Mouse (Mus musculus) embryonic fibroblast, embryonic 13.5 days (primary cell): ENCODE measurements around the gene Ccpg1. TPM values are rescaled to one million over a fixed set of nuclear protein-coding genes. Genes with fewer than 3 reads are reported as not detected.

Experiments used
- H3K27ac ChIP-seq: 2 replicates; pipeline ENCODE4 v1.5.1; 2012; ENCODE audit warnings: low read length, control low read depth, inconsistent platforms; ENCODE audit not compliant: insufficient read depth
- H3K4me1 ChIP-seq: 2 replicates; pipeline ENCODE4 v1.6.1; 2011; ENCODE audit warnings: low read length; ENCODE audit not compliant: control insufficient read depth, insufficient read depth
- H3K4me3 ChIP-seq: 2 replicates; pipeline ENCODE4 v1.5.1; 2011; ENCODE audit warnings: mild to moderate bottlenecking, control low read depth, low read length; ENCODE audit not compliant: insufficient read depth
- CTCF ChIP-seq: IDR thresholded peaks from 2 replicates; pipeline ENCODE4 v1.5.1; 2011; ENCODE audit warnings: mild to moderate bottlenecking, control low read depth, low read length, moderate library complexity, borderline replicate concordance; ENCODE audit not compliant: insufficient read depth
- POLR2A ChIP-seq: IDR thresholded peaks from 2 replicates; pipeline ENCODE4 v1.6.1; 2011; ENCODE audit warnings: low read depth, mild to moderate bottlenecking, control low read depth, low read length, moderate library complexity
- polyA plus RNA-seq: library from polyadenylated mRNA; stranded (reverse); fragments of >200 nt; gene quantifications from 2 replicates; pipeline ENCODE4 v1.2.4, GENCODE M21; 2011; ENCODE audit warnings: low read depth; ENCODE audit not compliant: missing spikeins, insufficient read length

Gene Ccpg1
- 28.1 and 30.7 TPM in 2 replicates for polyA plus RNA-seq

DNA sequence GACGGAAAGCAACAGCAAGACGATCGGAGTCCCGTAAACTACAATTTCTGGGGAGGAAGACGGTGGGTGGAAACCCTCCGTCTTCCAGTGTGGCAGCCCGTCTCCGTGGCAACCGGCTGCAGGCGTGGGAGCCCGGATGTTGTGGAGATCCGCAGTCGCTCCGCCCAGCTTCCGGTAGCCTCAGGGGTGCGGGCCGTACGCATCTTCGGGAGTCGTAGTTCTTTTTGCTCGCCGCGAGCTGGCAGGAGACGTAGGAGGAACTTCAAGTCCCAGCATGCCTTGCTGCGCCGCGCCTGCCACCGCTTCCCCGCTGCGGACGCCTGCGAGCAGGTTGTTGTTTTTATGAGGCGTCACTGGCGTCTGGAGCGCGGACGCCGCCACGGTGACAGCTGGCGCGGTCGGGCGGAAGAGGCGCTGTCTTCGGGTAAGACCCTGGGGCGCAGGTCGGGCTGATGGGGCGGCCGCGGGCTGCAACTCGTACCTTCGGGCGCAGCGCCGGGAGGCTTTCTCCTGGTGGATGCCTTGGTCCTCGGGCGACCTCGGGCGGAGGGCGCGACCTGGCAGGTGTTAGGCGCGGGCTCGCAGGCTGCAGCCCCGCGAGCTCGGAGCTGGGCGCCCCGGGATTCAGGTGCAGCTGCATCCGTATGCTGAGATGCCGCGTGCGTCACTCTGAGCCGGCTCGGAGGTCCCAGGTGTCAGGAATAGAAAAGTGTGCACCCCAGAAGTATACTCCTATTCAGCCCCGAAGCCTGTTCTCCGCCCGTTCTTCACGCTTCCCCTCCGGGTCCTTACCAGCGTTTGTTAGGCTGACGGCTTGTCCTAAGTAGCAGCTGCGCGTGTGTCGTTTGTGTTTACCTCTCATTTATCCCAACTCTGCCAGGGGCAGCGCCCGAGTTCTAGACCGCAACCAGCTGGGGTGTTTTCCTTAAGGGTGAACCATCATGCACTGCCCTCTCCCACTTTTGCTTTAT, at the start of gene Ccpg1, which contains the start of gene Ccpg1os:
TSS of gene Ccpg1 (plus strand) at position 180 of the 971 bp plus-strand sequence.
TSS of gene Ccpg1os (minus strand) at position 133 of the 971 bp plus-strand sequence.
- TF ChIP-seq POLR2A (peak; percentile 42), CTCF (no peak)
- Histone ChIP-seq H3K4me3 (peak within 1 kb of the TSS; percentile 94), H3K4me1 (0 out of 2 replicates have a peak, but pooled peaks cover 3% of the 10 kb centered on the region), H3K27ac (no peak within 1 kb of the TSS)

DNA sequence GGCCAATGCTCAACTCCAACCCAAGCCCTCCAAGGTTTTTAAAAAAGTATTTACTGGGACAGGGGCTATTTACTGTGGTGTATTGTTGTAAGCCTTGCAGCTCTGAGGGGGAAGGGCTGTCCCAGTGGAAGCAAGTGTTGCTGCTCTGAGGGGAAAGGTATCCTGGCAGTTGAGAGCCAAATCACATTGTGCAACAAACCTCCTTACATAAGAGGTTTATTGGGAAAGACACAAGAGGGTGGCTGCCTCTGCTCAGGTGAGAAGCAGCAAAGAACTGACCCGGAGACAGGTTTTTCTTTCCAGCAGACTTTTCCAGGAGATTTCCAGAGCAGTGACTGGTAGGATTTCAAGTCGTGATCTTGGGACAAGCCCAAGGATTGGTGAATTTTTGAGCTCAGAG, 48.9 kb upstream of the Ccpg1 start:
- no peak for TF ChIP-seq CTCF
- no peak for TF ChIP-seq POLR2A
- Histone ChIP-seq H3K4me3 (no peak overlapping the region), H3K4me1 (no peaks in the 10 kb centered on the region), H3K27ac (no peak overlapping the region)

DNA sequence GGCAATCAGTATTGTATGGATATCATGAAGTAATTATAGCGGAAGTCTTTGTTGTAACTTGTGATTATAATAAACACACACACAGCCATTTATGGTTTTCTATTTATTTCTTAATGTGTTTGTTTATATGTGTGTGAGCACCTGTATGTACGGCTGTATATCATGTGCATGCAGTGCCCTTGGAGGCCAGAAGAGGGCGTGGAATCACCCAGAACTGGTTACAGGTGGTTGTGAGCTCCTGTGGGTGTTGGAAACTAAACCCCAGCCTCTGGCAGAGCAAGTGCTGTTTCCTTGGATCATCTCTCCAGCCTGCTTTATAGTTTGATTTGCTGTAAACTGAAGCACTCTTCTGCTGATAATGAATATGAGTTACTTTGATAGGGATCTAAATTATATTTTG, 41.8 kb upstream of the Ccpg1 start:
- TF ChIP-seq CTCF (0 out of 2 replicates have a peak, but pooled peaks have one; percentile 2), POLR2A (no peak)
- Histone ChIP-seq H3K27ac (no peak overlapping the region), H3K4me3 (no peak overlapping the region), H3K4me1 (no peaks in the 10 kb centered on the region)

DNA sequence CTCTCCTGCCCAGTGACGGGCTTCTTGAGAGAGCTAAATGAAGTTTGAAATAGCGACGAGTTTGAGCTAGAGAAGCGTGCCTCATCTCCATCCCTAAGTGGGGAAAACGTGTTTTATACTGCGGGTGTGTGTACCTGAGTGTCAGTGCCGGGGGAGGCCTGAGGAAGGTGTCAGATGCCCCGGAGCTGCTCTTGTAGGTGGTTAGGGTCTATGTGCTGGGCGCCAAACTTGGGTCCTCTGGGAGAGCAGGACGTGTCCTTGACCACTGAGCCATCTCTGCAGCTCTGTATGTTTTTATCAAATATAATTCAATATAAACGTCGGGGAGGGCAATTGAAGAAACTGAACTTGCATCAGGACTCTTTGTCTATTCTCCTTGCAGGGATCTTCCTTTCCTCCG, 40.9 kb upstream of the Ccpg1 start:
- TF ChIP-seq POLR2A (no peak), CTCF (no peak)
- Histone ChIP-seq H3K4me1 (no peaks in the 10 kb centered on the region), H3K27ac (no peak overlapping the region), H3K4me3 (no peak overlapping the region)

DNA sequence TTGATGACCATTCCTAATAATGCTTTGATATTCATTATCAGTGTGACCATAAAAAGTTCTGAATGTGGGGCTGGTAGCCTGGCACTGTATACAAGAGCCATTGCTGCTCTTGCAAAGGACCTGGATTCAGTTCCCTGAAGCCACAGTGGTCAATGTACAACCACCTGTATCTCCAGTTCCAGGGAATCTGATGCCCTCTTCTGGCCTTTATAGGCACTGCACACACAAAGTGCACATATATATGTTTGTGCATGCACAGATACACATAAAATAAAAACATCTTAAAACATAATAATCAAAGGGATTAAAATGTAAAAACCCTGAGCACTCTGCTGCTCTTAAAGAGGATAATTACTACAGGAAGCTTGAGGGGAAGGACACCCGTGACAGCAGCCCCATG, 38.2 kb upstream of the Ccpg1 start:
- TF ChIP-seq CTCF: no peak
- no peak for TF ChIP-seq POLR2A
- no peak overlapping the region for H3K27ac ChIP-seq
- no peak overlapping the region for H3K4me3 ChIP-seq
- no peaks in the 10 kb centered on the region for H3K4me1 ChIP-seq

DNA sequence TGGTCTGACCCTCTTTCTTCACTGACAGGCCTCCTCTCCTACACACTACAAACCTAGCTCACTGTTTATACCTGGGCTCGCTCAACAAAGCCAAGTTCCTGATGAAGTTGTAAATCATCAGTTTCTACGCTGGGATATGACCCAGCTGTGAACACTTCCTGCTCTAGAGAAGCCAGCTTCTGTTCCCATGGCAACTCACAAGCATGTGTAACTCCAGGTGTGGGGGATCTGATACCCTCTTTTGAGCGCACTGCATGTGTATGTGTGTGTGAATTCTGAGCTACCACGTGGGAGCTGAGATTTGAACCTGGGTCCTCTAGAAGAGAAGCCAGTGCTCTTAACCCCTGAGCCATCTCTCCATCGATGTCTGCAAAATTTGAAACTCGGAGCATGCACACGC, 35.7 kb upstream of the Ccpg1 start:
- Histone ChIP-seq H3K4me3 (no peak overlapping the region), H3K27ac (no peak overlapping the region), H3K4me1 (no peaks in the 10 kb centered on the region)
- TF ChIP-seq POLR2A: no peak
- no peak for TF ChIP-seq CTCF

DNA sequence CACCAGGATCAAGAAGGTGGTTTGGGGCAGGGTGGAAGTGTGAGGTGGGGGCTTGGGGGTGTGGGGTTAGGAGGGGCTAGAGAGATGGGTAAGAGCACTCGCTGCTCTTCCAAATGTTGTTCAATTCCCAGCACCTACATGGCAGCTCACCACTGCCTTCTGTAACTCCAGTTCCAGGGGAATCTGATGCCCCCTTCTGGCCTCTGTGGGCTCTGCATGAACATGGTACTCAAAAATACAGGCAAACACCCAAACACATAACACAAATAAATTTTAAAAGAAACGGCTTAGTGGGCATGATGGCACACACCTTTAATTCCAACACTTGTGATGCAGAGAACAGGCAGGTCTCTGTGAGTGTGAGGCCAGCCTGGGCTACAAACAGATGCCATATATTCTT, 30.5 kb upstream of the Ccpg1 start:
- H3K27ac ChIP-seq: no peak overlapping the region
- TF ChIP-seq CTCF (no peak), POLR2A (no peak)
- H3K4me1 ChIP-seq: no peaks in the 10 kb centered on the region
- H3K4me3 ChIP-seq: no peak overlapping the region

DNA sequence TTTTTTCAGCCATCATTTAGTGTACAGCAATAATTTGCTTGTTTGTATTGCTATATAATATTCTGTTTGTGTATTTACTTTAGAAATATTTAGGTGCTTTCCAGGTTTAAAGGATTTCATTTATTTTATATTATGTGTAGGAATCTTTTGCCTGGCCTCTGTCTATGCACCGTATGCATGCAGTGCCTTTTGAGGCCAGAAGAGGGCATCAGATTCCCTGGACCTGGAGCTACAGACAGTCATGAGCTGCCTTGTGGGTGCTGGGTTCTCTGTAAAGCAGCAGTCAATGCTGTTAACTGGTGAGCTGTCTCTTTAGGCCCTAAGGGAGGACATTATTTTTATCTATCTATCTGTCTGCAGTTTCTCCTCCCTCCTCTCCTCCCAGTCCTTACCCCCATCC, 29.7 kb upstream of the Ccpg1 start:
- Histone ChIP-seq H3K4me3 (no peak overlapping the region), H3K4me1 (no peaks in the 10 kb centered on the region), H3K27ac (no peak overlapping the region)
- no peak for TF ChIP-seq POLR2A
- peak; percentile 59; the same call in 1 of the 2 replicates for TF ChIP-seq CTCF

DNA sequence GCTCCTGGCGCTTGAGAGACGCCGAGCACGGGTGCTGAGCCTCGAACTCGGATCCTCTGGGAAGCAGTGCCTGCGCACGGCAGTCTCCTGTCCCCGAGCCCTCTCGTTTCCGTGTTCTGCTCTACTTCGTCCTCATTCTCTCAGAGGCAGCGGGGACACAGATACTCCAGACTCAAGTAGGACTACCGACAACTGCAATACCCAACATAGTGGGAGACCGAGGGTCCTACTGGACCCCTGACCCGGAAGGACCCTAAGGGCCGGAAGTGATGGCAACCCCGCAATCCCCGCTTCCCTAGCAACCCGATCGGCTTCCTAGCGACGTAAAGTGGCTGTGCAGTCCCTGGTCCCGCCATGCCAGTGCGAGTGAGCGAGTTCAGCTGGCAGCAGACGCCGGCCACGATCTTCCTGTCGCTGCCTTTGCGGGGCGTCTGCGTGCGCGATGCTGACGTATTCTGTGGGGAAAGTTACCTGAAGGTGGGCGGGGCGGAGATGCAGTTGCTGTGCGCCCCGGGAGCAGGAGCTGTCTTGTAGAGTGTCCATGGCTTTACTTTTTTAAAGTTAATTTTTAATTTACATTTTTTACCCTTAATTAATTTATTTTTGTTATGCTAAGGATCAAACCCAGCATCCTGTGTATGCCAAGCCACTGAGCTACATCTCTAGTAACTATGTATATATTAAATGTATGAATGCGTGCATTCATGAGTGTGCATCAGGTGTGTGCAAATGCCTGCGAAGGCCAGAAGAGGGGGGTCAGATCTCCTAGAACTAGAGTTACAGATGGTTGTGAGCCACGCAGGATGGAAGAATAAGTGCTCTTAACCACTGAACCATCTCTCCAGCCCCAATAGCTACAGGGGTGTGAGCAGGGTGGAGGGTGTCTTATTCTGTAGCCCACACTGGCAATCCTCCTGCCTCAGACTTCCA, 26.4 kb upstream of the Ccpg1 start, which contains the start of the genes Dyx1c1 and Gm44503:
TSS of gene Dyx1c1 (plus strand) at position 265 of the 930 bp plus-strand sequence.
TSS of gene Gm44503 (plus strand) at position 332 of the 930 bp plus-strand sequence.
- TF ChIP-seq CTCF (no peak), POLR2A (peak; percentile 42; the same call in 1 of the 2 replicates)
- H3K4me1 ChIP-seq: no peaks in the 10 kb centered on the region
- peak within 1 kb of the TSS; percentile 45 for H3K4me3 ChIP-seq
- H3K27ac ChIP-seq: no peak within 1 kb of the TSS
